Mouse (Mus musculus): ENCODE data around the gene Il6ra.
A peak's percentile ranks its signal among the peaks of the same experiment; 100 is the strongest.

Il6ra gene

GRCm38 (mm10) chr3:89912543-89913391 is at the start of gene Il6ra:
Il6ra (minus strand) TSS chr3:89913196.
- ATAC-seq (ENCODE audit: insufficient number of reproducible peaks, low FRiP score, low TSS enrichment), result peak; percentile 69

- ATAC-seq (ENCODE audit: insufficient number of reproducible peaks, low FRiP score, low TSS enrichment), result no peak
These were observed 49.2 kb upstream of the Il6ra start for GRCm38 (mm10) chr3:89962059-89962750.

DNA sequence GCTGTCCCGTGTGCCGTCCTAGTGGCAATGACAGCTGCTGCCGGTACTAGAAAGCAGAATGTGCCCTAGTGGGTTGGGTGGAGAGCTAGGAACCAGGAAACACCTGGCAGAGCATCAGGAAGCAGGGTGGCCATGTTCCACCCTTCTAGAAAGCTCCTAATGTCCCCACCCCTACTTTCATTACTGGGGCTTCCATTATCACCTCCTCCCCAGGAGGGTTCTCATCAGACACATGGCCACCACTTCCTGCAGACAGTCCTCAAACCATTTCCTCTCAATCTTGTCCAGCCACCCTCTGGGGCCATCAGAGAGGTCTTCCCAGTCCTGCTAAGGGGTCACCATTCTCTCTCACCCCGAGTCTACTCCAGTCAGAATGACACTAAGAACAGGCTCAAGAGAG is 48.4 kb upstream of the Il6ra start:
- ATAC-seq (ENCODE audit: insufficient number of reproducible peaks, low FRiP score, low TSS enrichment), result no peak

DNA sequence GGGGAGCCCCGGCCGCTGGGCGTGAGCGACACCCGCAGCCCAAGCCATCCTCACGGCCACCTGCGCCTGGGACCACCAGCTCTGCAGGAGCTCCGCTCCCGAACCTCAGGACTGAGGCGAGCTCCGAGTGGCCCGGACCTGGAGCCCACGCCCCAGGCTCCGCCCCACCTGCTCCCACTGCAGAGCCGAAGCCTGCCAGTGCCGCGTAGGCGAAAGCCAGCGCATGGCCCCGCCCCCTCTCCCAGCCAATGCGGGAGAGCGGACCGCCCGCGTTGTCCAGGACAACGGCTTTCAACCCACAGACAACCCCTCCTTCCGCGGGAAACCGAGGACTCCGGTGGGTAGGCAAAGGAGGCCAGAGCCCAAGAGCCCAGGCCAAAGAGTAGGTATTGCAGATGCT is 47.5 kb upstream of the Il6ra start:
- peak; percentile 80 for ATAC-seq (ENCODE audit: insufficient number of reproducible peaks, low FRiP score, low TSS enrichment)

DNA sequence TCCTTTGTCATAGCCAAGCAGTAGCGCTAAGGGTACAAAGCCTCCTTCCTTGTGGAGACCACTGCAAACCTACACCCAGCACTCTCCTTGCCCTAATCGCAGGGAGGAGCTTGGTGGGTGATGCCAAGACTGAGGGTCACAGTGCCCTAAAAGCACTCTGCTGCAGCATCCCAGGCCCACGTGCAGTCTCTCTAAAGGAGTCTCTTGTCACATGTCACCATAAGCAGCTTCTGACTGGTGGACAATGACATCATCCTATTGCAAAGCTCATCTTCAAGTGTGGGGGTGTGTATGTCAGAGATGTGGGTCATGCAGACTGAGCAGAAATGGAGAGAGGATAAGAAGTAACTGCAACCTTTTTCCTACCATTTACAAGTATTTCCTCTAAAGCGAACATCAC is 46.4 kb upstream of the Il6ra start:
- peak; percentile 47; the same call in 1 of the 2 replicates for ATAC-seq (ENCODE audit: insufficient number of reproducible peaks, low FRiP score, low TSS enrichment)

DNA sequence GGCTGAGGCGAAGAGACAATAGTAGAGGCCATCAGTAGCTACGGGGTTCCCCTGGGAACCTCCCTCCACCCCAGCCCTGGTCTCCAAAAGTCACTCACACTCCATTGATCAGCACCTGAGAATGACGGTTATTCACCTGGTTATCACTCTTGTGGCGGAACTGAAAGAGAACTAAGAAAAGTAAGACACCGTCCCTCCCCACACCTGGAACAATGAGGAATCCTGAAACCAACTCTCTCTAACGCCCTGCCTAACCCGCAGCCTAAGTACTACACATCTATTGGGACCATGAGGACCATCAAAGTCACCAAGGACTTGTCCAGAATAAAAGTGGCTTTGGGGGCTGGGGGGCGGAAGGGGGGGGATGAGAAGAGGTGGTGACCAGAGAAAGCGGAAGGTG is 44.9 kb upstream of the Il6ra start:
- ATAC-seq (ENCODE audit: insufficient number of reproducible peaks, low FRiP score, low TSS enrichment), result no peak

DNA sequence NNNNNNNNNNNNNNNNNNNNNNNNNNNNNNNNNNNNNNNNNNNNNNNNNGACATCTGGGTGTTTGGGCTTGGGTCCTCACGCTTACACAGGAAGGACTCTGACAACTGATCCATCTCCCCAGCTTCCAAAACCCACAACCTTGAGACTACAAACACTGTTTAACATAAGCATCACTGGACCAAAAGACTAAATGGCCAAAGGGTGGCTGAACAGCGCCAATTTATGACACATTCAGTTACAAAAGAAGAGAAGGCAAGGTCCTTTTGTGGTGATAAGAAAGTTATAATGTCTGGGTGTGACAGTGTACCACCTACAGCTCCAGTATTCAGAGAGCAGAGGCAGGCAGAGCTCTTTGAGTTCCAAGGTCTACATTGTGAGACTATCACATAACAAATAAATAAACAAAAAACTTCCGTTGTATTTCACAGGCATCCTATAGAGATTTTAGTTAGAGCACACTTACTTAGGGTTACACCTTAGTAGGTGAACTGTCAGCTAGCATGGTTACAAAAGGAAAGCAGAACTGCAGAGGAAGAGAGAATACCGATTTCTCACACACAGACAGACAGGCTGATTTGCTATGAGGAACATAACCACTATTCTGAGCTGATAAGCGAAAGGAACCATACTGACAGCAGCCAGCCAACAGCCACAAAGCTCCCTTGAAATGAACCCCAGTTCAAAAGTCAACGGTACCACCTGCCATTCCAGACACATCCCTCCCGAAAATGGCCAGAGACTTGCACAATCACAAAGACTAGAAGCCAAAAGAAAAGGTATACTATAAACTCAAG is 43.4 kb upstream of the Il6ra start:
- ATAC-seq (ENCODE audit: insufficient number of reproducible peaks, low FRiP score, low TSS enrichment), result no peak

GRCm38 (mm10) chr3:89953420-89953819 is 40.4 kb upstream of the Il6ra start:
- no peak for ATAC-seq (ENCODE audit: insufficient number of reproducible peaks, low FRiP score, low TSS enrichment)

- no peak for ATAC-seq (ENCODE audit: insufficient number of reproducible peaks, low FRiP score, low TSS enrichment)
These were observed 35.7 kb upstream of the Il6ra start for GRCm38 (mm10) chr3:89948655-89949054.

- no peak for ATAC-seq (ENCODE audit: insufficient number of reproducible peaks, low FRiP score, low TSS enrichment)
These were observed 35.0 kb upstream of the Il6ra start for GRCm38 (mm10) chr3:89948021-89948420.

DNA sequence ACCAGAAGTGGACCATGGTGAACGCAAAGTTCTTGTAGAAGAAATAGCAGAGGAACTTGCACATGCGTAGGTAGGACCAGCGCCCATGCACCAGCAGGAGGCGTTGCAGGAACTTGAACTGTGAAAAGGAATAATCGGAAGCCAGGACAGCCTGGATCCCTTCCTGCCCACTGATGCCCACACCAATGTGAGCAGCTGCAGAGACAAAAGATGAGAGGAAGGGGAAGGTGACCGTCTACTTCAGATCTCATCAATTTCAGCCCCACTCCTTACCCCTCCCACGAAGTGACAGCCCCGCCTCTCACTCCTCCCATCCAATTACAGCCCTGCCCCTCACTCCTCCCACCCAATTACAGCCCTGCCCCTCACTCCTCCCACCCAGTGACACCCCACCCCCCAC is 32.0 kb upstream of the Il6ra start:
- no peak for ATAC-seq (ENCODE audit: insufficient number of reproducible peaks, low FRiP score, low TSS enrichment)

- no peak for ATAC-seq (ENCODE audit: insufficient number of reproducible peaks, low FRiP score, low TSS enrichment)
These were observed 29.9 kb upstream of the Il6ra start for GRCm38 (mm10) chr3:89942894-89943293.

GRCm38 (mm10) chr3:89936495-89936894 is 23.5 kb upstream of the Il6ra start:
- no peak for ATAC-seq (ENCODE audit: insufficient number of reproducible peaks, low FRiP score, low TSS enrichment)

- no peak for ATAC-seq (ENCODE audit: insufficient number of reproducible peaks, low FRiP score, low TSS enrichment)
These were observed 19.9 kb upstream of the Il6ra start for GRCm38 (mm10) chr3:89932925-89933324.

GRCm38 (mm10) chr3:89928956-89929355 is 16.0 kb upstream of the Il6ra start:
- ATAC-seq (ENCODE audit: insufficient number of reproducible peaks, low FRiP score, low TSS enrichment), result no peak

DNA sequence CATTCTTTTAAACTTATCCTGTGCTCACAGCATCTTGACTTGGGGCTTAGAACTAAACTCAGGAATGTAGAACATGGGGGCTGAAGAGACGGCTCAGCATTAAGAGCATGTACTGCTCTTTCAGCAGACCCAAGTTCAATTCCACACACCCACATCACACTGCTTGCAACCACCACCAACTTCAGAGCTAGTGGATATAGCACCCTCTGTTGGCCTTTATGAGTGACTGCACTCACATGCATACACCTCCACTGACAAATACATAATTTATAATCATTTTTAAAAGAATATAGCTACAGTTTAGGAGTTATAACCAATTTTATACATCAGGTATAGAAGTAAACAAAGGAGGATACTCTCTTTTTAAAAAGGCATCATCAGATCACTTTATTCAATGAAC is 13.4 kb upstream of the Il6ra start:
- no peak for ATAC-seq (ENCODE audit: insufficient number of reproducible peaks, low FRiP score, low TSS enrichment)

DNA sequence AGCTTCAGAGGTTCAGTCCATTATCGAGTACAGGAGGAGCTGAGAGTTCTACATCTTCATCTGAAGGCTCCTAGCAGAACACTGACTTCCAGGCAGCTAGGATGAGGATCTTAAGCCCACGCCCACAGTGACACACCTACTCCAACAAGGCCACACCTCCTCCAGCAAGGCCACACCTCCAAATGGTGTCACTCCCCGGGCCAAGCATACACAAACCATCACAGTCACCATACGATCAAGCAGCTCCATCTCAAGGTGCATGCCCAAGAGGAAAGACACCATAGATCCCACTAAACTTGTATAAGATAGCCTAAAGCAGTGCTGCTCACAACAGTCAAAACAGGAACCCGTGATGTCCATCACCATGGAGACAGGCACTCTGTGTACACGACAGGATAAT is 7.7 kb upstream of the Il6ra start:
- ATAC-seq (ENCODE audit: insufficient number of reproducible peaks, low FRiP score, low TSS enrichment), result no peak

- no peak for ATAC-seq (ENCODE audit: insufficient number of reproducible peaks, low FRiP score, low TSS enrichment)
These were observed 4.4 kb upstream of the Il6ra start for GRCm38 (mm10) chr3:89917408-89917807.

- no peak for ATAC-seq (ENCODE audit: insufficient number of reproducible peaks, low FRiP score, low TSS enrichment)
These were observed 3.6 kb upstream of the Il6ra start for GRCm38 (mm10) chr3:89916622-89917021.

GRCm38 (mm10) chr3:89914700-89915099 is 1.7 kb upstream of the Il6ra start:
- no peak for ATAC-seq (ENCODE audit: insufficient number of reproducible peaks, low FRiP score, low TSS enrichment)

GRCm38 (mm10) chr3:89912108-89912542 is 871 bp downstream of the Il6ra start:
- ATAC-seq (ENCODE audit: insufficient number of reproducible peaks, low FRiP score, low TSS enrichment), result no peak

Measured in cerebellum, adult (tissue).